17 mouse cellular contexts compared by ENCODE assay signal in genomic region chr10:66132025-66132424, GRCm38 (mm10).
"Had no signal": no experiment of that assay in that cellular context is flagged by ENCODE, and none has a peak within 500 bp of the region (broad histone marks: within the 10 kb centered on the region; RNA-seq: fewer than 3 reads in every experiment).

No protein-coding gene starts in this region.

- H3K27ac ChIP-seq: kidney, postnatal 0 days; limb, embryonic 15.5 days; liver, embryonic 12.5 days; neural tube, embryonic 13.5 days; stomach, embryonic 15.5 days had no signal

- ATAC-seq: liver, embryonic 12.5 days had no signal

- H3K4me1 ChIP-seq: limb, embryonic 15.5 days; liver, embryonic 12.5 days; neural tube, embryonic 13.5 days; stomach, embryonic 15.5 days had no signal

- H3K4me3 ChIP-seq: limb, embryonic 15.5 days; liver, embryonic 12.5 days; neural tube, embryonic 13.5 days; stomach, embryonic 15.5 days had no signal

- H3K4me2 ChIP-seq: limb, embryonic 15.5 days; liver, embryonic 12.5 days; lung, embryonic 14.5 days; midbrain, embryonic 11.5 days; neural tube, embryonic 13.5 days; stomach, embryonic 15.5 days had no signal

- H3K36me3 ChIP-seq: limb, embryonic 15.5 days; liver, embryonic 12.5 days; neural tube, embryonic 13.5 days; stomach, embryonic 15.5 days had no signal

- H3K9me3 ChIP-seq: limb, embryonic 15.5 days; liver, embryonic 12.5 days; neural tube, embryonic 13.5 days; stomach, embryonic 15.5 days had no signal

- DNase-seq: kidney, adult 9 months; kidney, postnatal 36 days; layer of hippocampus, adult 9-11 months; layer of hippocampus, postnatal 36 days; lung, embryonic 14.5 days; lung, postnatal 10 days; lung, postnatal 4 days; retina, postnatal 1 day; right cerebral cortex, postnatal 14 days; thymus, adult 2 months; thymus, postnatal 25 days had no signal

- H3K27me3 ChIP-seq: limb, embryonic 15.5 days; liver, embryonic 12.5 days; neural tube, embryonic 13.5 days; stomach, embryonic 15.5 days had no signal

- H3K9ac ChIP-seq: limb, embryonic 15.5 days; liver, embryonic 12.5 days; lung, embryonic 14.5 days; neural tube, embryonic 13.5 days; stomach, embryonic 15.5 days had no signal
